Mouse (Mus musculus) testis, adult 2 months (tissue): ENCODE measurements around the gene Xiap.

Source experiments
- CTCF ChIP-seq: fragments of 200-500 bp; IDR thresholded peaks from 2 replicates; pipeline ENCODE4 v1.5.1; 2012; ENCODE audit warnings: low read depth, mild to moderate bottlenecking, inconsistent platforms, low read length, moderate library complexity; ENCODE audit not compliant: control insufficient read depth, insufficient read depth, insufficient replicate concordance
- POLR2A ChIP-seq: fragments of 200-500 bp; IDR thresholded peaks from 2 replicates; pipeline ENCODE4 v1.6.1; 2012; ENCODE audit warnings: low read depth, mild to moderate bottlenecking, inconsistent platforms, low read length, moderate library complexity; ENCODE audit not compliant: control insufficient read depth

GRCm38 (mm10) chrX:42039481-42039880 lies 20.0 kb upstream of the Xiap start:
- TF ChIP-seq POLR2A (no peak), CTCF (peak; percentile 44; the same call in 1 of the 2 replicates)
